Mouse (Mus musculus) lung, postnatal 0 days (tissue): ENCODE results near the gene D5Ertd579e. TPM values are rescaled to one million over a fixed set of nuclear protein-coding genes. Genes with fewer than 3 reads are reported as not detected.

Experiments
- ATAC-seq: fragments of 200-750 bp; cut with Nextera tagmentation; 2 replicates; pipeline ENCODE4 v1.8.0; 2017; ENCODE audit warnings: moderate library complexity
- DNase-seq: peaks from one replicate; pipeline ENCODE4 v3.0.0-alpha.2; 2016; ENCODE audit warnings: low spot score
- H3K27ac ChIP-seq: fragments of 300-500 bp; sonication (generic); 2 replicates; pipeline ENCODE4 v1.5.1; 2014; ENCODE audit warnings: antibody characterized with exemption, mild to moderate bottlenecking, low read length, mixed read lengths
- H3K27me3 ChIP-seq: fragments of 300-500 bp; sonication (generic); replicated peaks from 2 replicates; pipeline ENCODE4 v1.6.1; 2014; ENCODE audit warnings: low read length, mixed read lengths; ENCODE audit not compliant: insufficient read depth
- H3K36me3 ChIP-seq: fragments of 300-500 bp; sonication (generic); 2 replicates; pipeline ENCODE4 v1.6.1; 2014; ENCODE audit warnings: low read length, mixed read lengths; ENCODE audit not compliant: insufficient read depth
- H3K4me1 ChIP-seq: fragments of 300-500 bp; sonication (generic); 2 replicates; pipeline ENCODE4 v1.6.1; 2014; ENCODE audit warnings: antibody characterized with exemption, low read depth, low read length, mixed read lengths; ENCODE audit not compliant: insufficient read depth
- H3K4me2 ChIP-seq: fragments of 300-500 bp; sonication (generic); replicated peaks from 2 replicates; pipeline ENCODE4 v1.6.1; 2014; ENCODE audit warnings: low read depth, mild to moderate bottlenecking, low read length, moderate library complexity, mixed read lengths
- H3K4me3 ChIP-seq: fragments of 300-500 bp; sonication (generic); 2 replicates; pipeline ENCODE4 v1.5.1; 2014; ENCODE audit warnings: low read depth, low read length
- H3K9ac ChIP-seq: fragments of 300-500 bp; sonication (generic); replicated peaks from 2 replicates; pipeline ENCODE4 v1.6.1; 2014; ENCODE audit warnings: low read depth, mild to moderate bottlenecking
- H3K9me3 ChIP-seq: fragments of 300-500 bp; sonication (generic); 2 replicates; pipeline ENCODE4 v1.6.1; 2016; ENCODE audit warnings: low read length, mixed read lengths
- CTCF ChIP-seq: IDR thresholded peaks from 2 replicates; pipeline ENCODE4 v1.5.1; 2016; ENCODE audit warnings: antibody characterized with exemption, mild to moderate bottlenecking
- EP300 ChIP-seq: IDR thresholded peaks from 2 replicates; pipeline ENCODE4 v1.6.1; 2016; ENCODE audit warnings: antibody characterized with exemption, mild to moderate bottlenecking, control low read depth
- WGBS: fragments of 180-500 bp; shearing (Covaris S2); extraction: QIAGEN DNeasy Blood & Tissue Kit; methylation state at CpG from one replicate; pipeline ENCODE4 v1.1.7; 2014; 5-methylcytosine and 5-hydroxymethylcytosine counted together
- polyA plus RNA-seq: library from polyadenylated mRNA; unstranded; fragments of >200 nt; fragmentation: Nextera tagmentation; extraction: Ambion mirVana; gene quantifications from 2 replicates; pipeline ENCODE4 v1.2.1, GENCODE M21; 2015

Gene D5Ertd579e
- polyA plus RNA-seq, 1 experiment from 2014 or later = 14.6 TPM

GRCm38 (mm10) chr5:36581924-36582642 lies 113.7 kb downstream of the D5Ertd579e start:
- DNase-seq (peak; percentile 100), ATAC-seq (peak; percentile 98)
- H3K36me3 ChIP-seq = no peaks in the 10 kb centered on the region
- no peaks in the 10 kb centered on the region for H3K9me3 ChIP-seq
- H3K4me3 ChIP-seq = peak overlapping the region; percentile 71
- H3K9ac ChIP-seq = peak overlapping the region; percentile 69
- peak overlapping the region; percentile 84 for H3K27ac ChIP-seq
- WGBS = 2% methylated on average over 51 of the region's 54 CpGs
- H3K4me1 ChIP-seq = peaks cover 7% of the 10 kb centered on the region; the same call in 1 of the 2 replicates
- peak overlapping the region; percentile 96 for H3K4me2 ChIP-seq
- H3K27me3 ChIP-seq = no peaks in the 10 kb centered on the region
- no peak; the same call in 1 of the 2 replicates for TF ChIP-seq CTCF

GRCm38 (mm10) chr5:36581259-36581923 lies 114.4 kb downstream of the D5Ertd579e start:
- H3K9ac ChIP-seq = peak overlapping the region; percentile 50
- TF ChIP-seq EP300 = 0 out of 2 replicates have a peak, but pooled peaks have one; percentile 21
- no peak for TF ChIP-seq CTCF
- peak overlapping the region; percentile 71 for H3K4me3 ChIP-seq
- DNase-seq (no peak), ATAC-seq (no peak; the same call in 1 of the 2 replicates)
- no peaks in the 10 kb centered on the region for H3K27me3 ChIP-seq
- 1% methylated on average over 30 of the region's 40 CpGs for WGBS
- H3K9me3 ChIP-seq = no peaks in the 10 kb centered on the region
- H3K36me3 ChIP-seq = no peaks in the 10 kb centered on the region
- 0 out of 2 replicates have a peak overlapping the region, but pooled peaks have one; percentile 32 for H3K27ac ChIP-seq
- H3K4me2 ChIP-seq = peak overlapping the region; percentile 96
- H3K4me1 ChIP-seq = peaks cover 7% of the 10 kb centered on the region; the same call in 1 of the 2 replicates

GRCm38 (mm10) chr5:36579967-36580366 lies 115.9 kb downstream of the D5Ertd579e start:
- no peak overlapping the region for H3K4me3 ChIP-seq
- H3K27me3 ChIP-seq = no peaks in the 10 kb centered on the region
- TF ChIP-seq EP300 = no peak
- peaks cover 9% of the 10 kb centered on the region; the same call in 1 of the 2 replicates for H3K4me1 ChIP-seq
- H3K4me2 ChIP-seq = no peak overlapping the region
- 75% methylated on average over 7 of the region's 7 CpGs for WGBS
- ATAC-seq = no peak
- H3K9ac ChIP-seq = no peak overlapping the region
- DNase-seq = no peak
- no peaks in the 10 kb centered on the region for H3K9me3 ChIP-seq
- H3K27ac ChIP-seq = no peak overlapping the region
- no peaks in the 10 kb centered on the region for H3K36me3 ChIP-seq

GRCm38 (mm10) chr5:36578982-36579381 lies 116.8 kb downstream of the D5Ertd579e start:
- Histone ChIP-seq H3K4me2 (no peak overlapping the region), H3K4me1 (peaks cover 15% of the 10 kb centered on the region; the same call in 1 of the 2 replicates), H3K27ac (no peak overlapping the region), H3K9me3 (no peaks in the 10 kb centered on the region), H3K27me3 (no peaks in the 10 kb centered on the region), H3K9ac (no peak overlapping the region), H3K4me3 (no peak overlapping the region), H3K36me3 (no peaks in the 10 kb centered on the region)
- no peak for DNase-seq
- no peak for ATAC-seq
- TF ChIP-seq EP300 (no peak), CTCF (no peak)
- 65% methylated on average over 2 of the region's 2 CpGs for WGBS

- no peak overlapping the region for H3K4me3 ChIP-seq
- no peaks in the 10 kb centered on the region for H3K9me3 ChIP-seq
- H3K4me1 ChIP-seq = peaks cover 15% of the 10 kb centered on the region; the same call in 1 of the 2 replicates
- ATAC-seq (no peak), DNase-seq (no peak)
- H3K36me3 ChIP-seq = peaks cover 2% of the 10 kb centered on the region; the same call in 1 of the 2 replicates
- H3K27ac ChIP-seq = no peak overlapping the region
- 86% methylated on average over 3 of the region's 3 CpGs for WGBS
- no peak overlapping the region for H3K4me2 ChIP-seq
- no peak overlapping the region for H3K9ac ChIP-seq
- H3K27me3 ChIP-seq = no peaks in the 10 kb centered on the region
- TF ChIP-seq CTCF (no peak), EP300 (no peak)
Observed at GRCm38 (mm10) chr5:36576457-36576856, 119.4 kb downstream of the D5Ertd579e start.

- Histone ChIP-seq H3K4me2 (no peak overlapping the region), H3K36me3 (peaks cover 7% of the 10 kb centered on the region; the same call in 1 of the 2 replicates), H3K27me3 (no peaks in the 10 kb centered on the region), H3K4me1 (peaks cover 9% of the 10 kb centered on the region; the same call in 1 of the 2 replicates), H3K9me3 (no peaks in the 10 kb centered on the region), H3K4me3 (no peak overlapping the region), H3K9ac (no peak overlapping the region), H3K27ac (no peak overlapping the region)
- ATAC-seq (no peak), DNase-seq (no peak)
- TF ChIP-seq EP300 (no peak), CTCF (no peak)
- WGBS = 69% methylated on average over 1 of the region's 1 CpGs
Observed at GRCm38 (mm10) chr5:36575745-36576144, 120.1 kb downstream of the D5Ertd579e start.
